Mouse (Mus musculus): ENCODE results near the gene Plcl1.
A peak's percentile ranks its signal among the peaks of the same experiment; 100 is the strongest.

Gene Plcl1

DNA sequence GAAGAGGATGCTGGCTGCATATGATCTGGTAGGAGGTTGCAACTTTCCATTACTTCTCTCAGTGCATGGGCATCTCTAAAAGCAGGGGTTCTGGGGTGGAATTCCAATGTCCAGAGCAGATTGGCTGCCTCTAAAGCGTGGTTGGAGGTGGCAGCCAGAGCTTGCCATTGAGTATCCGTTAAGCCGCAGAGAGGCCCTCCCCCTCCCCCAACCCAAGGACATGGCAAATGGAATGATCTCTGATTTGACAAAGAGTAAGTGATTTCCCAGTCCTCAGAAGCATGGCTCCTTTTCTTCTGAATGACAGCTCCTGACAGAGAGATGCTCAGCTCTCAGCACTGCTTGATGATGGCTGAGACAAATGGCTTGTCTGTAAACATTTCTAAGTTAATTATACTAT, 296.4 kb downstream of the Plcl1 start:
- no peak for DNase-seq (ENCODE audit: low spot score in 2 of 2)

DNA sequence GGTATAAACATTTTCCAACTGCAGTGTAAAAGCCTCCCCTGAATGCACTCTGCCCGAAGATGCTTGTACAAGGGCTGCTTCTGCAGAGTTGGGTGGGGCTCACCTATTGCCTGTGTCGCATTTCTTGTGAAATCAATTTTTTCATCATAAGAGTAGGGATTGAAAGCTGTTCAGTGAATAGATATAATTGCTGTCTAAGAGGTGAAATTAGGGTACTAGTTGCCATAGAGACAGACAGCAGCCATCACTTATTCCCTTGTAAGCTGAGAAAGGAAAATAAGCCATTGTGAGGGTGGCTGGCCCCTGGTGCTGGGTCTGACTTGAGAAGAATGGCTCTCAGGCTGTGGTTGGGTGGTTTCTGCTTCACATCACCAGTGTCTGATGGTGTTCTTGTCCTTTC, 299.0 kb downstream of the Plcl1 start:
- no peak for DNase-seq (ENCODE audit: low spot score in 2 of 2)

DNA sequence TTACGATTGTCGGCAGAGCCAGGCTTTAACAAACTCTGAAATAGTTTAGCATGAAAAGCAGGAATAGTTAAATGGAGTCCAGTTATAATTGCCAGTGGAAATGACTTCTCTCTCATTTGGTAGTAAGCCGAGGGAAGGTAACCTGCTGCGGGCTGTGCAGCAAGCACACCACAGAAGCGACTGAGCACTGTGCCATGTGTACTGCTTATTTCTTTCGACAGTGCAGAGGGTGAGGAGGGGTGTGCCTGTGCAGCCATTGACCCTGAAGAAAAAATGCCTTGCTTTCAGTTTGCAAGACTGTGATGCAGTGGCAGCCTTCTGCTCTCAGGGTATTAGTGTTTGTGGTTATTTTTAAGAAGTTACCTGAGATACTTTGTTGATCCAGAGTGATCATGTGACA, 299.5 kb downstream of the Plcl1 start:
- no peak for DNase-seq (ENCODE audit: low spot score in 2 of 2)

GRCm38 (mm10) chr1:55705756-55706155, 300.0 kb downstream of the Plcl1 start:
- no peak for DNase-seq (ENCODE audit: low spot score in 2 of 2)

GRCm38 (mm10) chr1:55706933-55707332, 301.2 kb downstream of the Plcl1 start:
- no peak for DNase-seq (ENCODE audit: low spot score in 2 of 2)

GRCm38 (mm10) chr1:55717283-55717803, 311.6 kb downstream of the Plcl1 start:
- DNase-seq (ENCODE audit: low spot score in 2 of 2) = no peak

DNA sequence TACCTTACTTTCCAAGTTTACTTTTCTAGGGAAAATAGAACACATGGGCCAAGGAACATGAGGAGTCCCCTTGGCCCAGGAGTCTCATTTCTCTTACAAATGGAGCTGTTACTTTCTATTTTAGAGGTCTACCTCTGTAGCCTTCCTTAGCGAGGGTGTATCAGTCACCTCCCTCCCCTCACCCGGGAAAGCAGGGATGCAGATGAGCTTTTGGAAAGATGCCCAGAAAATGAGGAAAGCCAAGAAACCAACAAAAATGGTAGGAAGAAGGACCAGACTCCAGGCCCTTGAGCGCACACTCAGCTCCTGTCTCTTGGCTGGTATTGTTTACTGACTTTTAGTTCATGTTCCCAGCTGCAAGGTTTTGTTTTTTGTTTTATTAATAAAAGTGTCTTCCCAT, 319.7 kb downstream of the Plcl1 start:
- DNase-seq (ENCODE audit: low spot score in 2 of 2) = no peak

DNA sequence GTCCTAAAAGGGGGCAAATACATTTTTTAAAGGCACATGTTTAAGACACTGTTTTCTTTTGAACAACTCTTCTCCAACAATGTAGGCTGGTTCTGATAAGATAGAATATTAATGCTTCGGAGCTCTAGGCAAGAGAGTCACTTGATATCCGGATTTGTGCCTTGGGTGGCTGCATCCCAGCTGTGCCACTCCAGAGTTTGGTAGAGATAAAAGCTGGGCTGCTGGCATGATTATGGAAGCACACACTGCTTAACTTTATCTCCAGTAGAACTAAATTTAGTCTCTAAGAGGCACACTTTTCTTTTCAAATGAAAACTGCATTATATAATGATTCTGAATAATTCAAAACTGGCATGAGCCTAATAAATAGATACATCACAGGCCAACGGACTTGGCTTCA, 323.6 kb downstream of the Plcl1 start:
- DNase-seq (ENCODE audit: low spot score in 2 of 2) = no peak

DNA sequence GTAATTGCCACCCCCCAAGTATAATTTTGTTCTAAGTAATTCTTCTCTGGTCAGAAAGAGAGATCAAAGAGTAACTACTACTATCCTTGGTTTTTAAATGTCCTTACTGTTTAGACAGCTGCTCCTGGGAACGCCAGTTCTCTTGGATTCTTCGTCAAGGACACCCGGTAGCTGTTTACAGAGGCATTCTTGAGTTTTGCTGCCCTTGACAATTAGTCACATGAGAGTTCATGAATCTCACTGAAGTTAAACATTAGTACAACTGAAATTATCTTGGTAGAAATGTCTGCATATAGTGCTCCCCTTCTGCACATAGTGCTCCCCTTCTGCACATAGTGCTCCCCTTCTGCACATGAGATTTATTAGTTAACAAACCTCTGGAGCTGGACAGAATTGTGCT, 327.2 kb downstream of the Plcl1 start:
- DNase-seq (ENCODE audit: low spot score in 2 of 2) = no peak

- peak; percentile 77 to 83 for DNase-seq (ENCODE audit: low spot score in 2 of 2)
Observed at GRCm38 (mm10) chr1:55736054-55736740, 330.5 kb downstream of the Plcl1 start.

DNA sequence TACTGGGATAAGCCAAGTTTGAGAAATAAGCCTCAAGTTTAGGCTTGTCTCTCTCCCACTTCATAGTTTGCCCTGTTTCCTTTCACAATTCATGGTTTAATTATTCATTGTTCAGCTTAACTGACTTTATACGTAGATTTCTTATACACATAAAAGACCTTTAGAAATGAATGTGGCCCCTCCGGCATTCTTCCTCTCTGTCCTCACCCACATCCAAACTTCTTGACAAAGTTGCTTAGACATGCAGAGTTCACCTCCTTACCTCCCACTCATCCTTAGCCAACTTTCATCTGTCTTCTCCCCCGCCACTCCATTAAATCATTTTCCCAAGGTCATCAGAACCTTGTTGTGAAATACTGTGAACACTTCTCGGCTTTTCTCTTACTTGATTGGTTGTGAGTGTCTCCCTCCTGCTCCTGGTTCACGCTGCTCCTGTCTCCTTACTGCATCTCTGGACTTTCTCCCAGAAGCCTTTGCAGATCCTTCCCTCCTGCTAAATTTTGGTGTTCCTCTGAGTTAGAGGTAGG, 331.1 kb downstream of the Plcl1 start:
- DNase-seq (ENCODE audit: low spot score in 2 of 2) = no peak

GRCm38 (mm10) chr1:55738746-55739365, 333.1 kb downstream of the Plcl1 start:
- DNase-seq (ENCODE audit: low spot score in 2 of 2) = no peak

- peak; percentile 39 to 40 for DNase-seq (ENCODE audit: low spot score in 2 of 2)
Observed at GRCm38 (mm10) chr1:55741885-55742284, 336.2 kb downstream of the Plcl1 start.

- no peak for DNase-seq (ENCODE audit: low spot score in 2 of 2)
Observed at GRCm38 (mm10) chr1:55748516-55748915, 342.8 kb downstream of the Plcl1 start.

- no peak for DNase-seq (ENCODE audit: low spot score in 2 of 2)
Observed at GRCm38 (mm10) chr1:55749770-55750169, 344.0 kb downstream of the Plcl1 start.

GRCm38 (mm10) chr1:55755742-55756141, 350.0 kb downstream of the Plcl1 start:
- peak; percentile 46 to 57 for DNase-seq (ENCODE audit: low spot score in 2 of 2)

GRCm38 (mm10) chr1:55762284-55762683, 356.6 kb downstream of the Plcl1 start:
- no peak for DNase-seq (ENCODE audit: low spot score in 2 of 2)

- no peak for DNase-seq (ENCODE audit: low spot score in 2 of 2)
Observed at GRCm38 (mm10) chr1:55763171-55763570, 357.4 kb downstream of the Plcl1 start.

GRCm38 (mm10) chr1:55766743-55767142, 361.0 kb downstream of the Plcl1 start:
- no peak for DNase-seq (ENCODE audit: low spot score in 2 of 2)

DNA sequence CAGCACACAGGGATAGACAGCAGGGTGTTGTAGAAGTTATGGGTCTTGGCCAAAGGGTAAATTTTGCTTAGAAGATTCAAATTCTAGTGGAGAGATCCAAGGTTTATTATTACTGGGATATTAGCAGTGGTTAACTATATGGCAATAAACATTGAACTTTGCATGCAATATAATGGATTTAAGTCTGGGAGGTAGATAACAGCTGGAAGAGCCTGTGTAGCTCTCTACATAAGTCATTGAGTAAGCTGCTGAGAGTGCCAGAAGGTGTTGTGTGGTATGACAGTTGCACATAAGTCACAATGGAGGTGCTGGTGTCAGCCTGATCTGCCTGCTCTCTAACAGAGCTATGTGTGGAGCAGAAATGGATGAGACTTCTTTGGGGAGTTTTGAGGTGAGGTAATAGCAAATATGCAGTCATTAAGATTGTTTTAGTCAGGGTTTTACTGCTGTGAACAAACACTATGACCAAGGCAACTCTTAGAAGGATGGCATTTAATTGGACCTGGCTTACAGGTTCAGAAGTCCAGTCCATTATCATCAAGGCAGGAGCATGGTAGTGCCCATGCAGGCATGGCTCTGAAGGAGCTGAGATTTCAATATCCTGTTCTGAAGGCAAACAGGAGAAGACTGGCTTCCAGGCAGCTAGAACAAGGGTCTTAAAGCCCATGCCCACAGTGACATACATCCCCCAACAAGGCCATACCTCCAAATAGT, 364.5 kb downstream of the Plcl1 start:
- DNase-seq (ENCODE audit: low spot score in 2 of 2) = no peak

DNA sequence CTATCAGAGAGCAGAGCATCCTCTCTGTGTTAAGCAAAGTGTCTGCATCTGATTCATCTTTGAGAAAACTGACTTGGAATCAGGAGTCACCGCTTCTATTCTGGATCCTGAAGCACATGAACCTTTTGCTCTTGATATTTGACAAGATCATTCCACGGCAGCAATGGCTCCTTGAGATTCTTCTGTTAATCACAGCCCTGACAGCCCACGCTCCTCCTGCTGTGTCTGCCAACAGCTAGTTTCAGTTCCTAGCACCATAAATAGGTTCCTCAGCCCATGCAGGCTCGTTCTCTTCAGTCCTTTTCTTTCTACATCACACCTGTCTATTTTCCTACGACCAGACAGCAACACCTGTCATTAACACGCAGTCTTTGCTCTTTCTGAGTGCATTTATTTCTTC, 387.1 kb downstream of the Plcl1 start:
- DNase-seq (ENCODE audit: low spot score in 2 of 2) = peak; percentile 38 to 76
